Mouse (Mus musculus) lung, postnatal 14 days (tissue): ENCODE results near the gene Lca5.

ENCODE experiments used
- DNase-seq: peaks from one replicate; pipeline ENCODE4 v3.0.0; 2021

Lca5 gene

GRCm38 (mm10) chr9:83440392-83441357 is at the start of gene Lca5:
Gene Lca5 (minus strand): TSS chr9:83441127.
- DNase-seq, result peak; percentile 94

- DNase-seq, result no peak
Measured at GRCm38 (mm10) chr9:83488491-83489210, 47.7 kb upstream of the Lca5 start.

GRCm38 (mm10) chr9:83487771-83488470 is 47.0 kb upstream of the Lca5 start:
- no peak for DNase-seq

GRCm38 (mm10) chr9:83485966-83486365 is 45.0 kb upstream of the Lca5 start:
- DNase-seq, result no peak

DNA sequence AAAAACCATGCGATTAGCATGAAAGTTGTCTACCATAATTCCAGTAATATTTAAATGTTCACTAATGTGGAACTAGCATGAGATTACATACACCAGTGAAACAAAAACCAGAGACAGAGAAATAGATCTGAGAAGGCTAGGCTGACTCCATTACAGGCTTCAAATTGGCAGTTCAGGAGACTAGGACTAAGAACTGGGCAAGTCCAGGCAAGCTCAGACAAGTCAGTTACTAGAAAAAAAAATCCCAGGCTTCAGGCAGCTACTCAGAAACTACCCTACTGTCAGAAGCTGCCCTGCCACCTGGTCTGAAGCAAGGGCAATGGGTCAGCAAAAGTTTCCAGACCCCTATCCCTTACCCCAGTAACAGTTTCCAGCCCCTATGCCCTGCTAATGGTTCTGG is 44.4 kb upstream of the Lca5 start:
- DNase-seq, result no peak

DNA sequence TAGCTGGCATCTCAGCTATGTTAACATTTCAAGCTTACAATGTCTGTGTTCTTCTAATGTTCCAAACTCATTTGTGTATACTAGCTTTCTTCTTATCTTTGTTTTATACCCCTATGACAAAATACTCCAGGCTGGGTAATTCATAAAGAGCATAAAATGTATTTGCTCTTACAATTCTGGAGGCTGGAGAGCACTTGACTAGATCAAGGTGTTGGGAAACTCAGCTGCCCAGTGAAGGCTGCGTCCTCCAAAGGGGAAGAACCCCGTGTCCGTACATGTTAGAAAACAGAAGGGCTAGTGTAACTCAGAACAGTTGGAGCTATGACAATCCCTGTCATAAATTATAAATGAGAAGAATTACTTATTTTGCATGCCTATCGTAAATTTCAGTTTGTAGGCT is 42.5 kb upstream of the Lca5 start:
- no peak for DNase-seq

DNA sequence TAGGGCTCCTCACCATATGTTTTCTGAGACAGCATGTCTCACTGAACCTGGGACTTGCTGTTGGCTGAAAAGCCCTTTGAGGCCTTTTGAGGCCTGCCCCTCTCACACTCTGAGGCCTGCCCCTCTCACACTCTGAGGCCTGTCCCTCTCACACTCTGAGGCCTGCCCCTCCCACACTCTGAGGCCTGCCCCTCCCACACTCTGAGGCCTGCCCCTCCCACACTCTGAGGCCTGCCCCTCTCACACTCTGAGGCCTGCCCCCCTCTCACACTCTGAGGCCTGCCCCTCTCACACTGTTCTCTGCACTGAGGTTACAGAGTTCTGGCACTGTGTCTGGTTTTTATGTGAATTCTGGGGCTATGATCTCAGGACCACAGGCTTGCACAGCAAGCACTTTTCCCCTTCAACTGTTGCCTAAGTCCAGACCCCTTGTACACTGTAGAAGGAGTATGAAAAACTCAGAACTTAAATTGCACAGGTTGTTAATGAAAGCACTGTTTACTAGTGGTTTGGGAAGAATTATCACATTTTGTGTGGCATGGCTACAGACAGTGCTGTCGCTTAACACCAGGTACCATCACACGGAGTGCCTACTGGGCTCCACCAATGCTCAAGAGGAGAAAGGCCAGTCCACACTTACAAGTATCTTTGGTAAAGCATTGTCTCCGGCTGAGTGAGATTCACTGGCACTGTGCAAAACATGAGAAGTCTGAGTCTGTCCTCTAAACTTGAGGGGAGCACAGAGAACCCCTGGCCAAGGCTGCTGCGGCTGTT is 41.4 kb upstream of the Lca5 start:
- DNase-seq, result no peak

DNA sequence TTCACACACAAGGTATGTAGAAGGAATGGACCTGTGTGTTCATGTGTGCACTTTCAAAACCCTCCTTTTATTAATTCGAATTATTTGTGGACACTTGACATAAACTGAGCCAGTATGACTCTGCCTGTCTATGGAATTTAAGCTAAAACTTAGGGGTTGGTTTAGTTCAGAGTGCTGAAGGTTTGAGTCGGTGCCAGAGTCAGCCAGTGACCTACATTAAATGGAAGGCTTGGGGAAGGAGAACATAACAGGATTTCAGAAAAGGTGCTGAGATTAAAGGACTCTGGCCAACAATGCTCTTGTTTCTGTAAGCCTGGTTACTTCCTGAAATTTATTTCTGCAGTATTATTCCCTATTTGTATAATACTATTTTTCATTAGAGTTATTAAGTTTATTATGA is 28.9 kb upstream of the Lca5 start:
- no peak for DNase-seq

- DNase-seq, result peak; percentile 54
Measured at GRCm38 (mm10) chr9:83447771-83448170, 6.8 kb upstream of the Lca5 start.

DNA sequence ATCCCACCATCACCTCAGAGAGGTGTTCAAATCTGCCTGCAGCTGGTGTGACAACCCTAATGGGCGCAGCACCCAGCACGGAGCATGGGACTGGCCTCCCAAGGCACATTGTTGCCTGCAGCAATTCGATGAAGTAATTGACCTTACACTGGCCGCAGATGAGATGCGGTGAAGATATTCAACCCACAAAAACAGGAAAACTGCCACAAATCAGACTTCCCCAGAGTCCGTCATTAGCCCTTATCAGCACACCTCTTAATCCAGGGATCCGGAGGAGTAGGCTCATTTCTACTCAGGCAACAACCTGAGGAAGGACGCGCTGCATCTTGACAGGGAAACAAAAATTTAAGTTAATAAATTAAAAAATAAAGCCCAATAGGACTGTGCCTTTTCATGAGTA is 6.2 kb upstream of the Lca5 start:
- DNase-seq, result no peak

DNA sequence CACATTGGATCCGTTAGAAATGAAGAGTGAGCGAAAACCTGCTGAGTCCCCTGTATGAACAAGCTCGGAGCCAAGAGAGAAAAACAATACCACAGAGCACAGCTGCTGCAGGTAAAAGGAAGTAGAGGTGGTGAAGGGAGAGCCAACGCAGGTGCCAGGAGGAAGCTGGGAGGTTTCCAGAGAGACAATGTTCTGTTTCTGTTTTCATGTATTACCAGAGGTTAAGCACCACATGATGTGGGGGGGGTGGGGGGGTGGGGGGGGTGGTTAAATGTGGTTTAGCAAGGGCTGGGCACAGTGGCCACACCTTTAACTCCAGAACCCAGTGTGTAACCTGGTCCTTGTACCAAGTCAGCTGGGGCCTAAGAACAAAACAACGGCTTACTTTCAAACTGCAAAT is 3.3 kb downstream of the Lca5 start:
- DNase-seq, result no peak

DNA sequence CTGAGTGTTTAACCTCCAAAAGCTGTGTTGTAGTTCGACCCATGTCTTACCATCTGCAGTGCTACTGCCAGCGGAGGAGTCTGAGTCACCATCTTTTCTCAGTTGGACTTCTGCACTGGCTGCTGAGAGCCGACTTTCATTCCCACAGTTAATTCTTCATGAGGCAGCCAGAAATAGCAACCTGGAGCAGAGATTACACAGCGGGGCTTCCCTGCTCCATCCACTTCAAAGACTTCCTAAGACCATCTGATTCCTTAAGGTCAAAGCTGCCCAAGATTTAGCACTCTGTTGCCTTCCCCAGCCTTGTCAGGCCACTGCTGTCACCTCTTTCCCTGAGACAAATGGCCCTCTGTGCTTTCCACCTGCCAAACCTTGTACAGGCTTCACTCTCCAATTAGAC is 6.4 kb downstream of the Lca5 start:
- DNase-seq, result no peak

- peak; percentile 43 for DNase-seq
Measured at GRCm38 (mm10) chr9:83433661-83434060, 7.3 kb downstream of the Lca5 start.

DNA sequence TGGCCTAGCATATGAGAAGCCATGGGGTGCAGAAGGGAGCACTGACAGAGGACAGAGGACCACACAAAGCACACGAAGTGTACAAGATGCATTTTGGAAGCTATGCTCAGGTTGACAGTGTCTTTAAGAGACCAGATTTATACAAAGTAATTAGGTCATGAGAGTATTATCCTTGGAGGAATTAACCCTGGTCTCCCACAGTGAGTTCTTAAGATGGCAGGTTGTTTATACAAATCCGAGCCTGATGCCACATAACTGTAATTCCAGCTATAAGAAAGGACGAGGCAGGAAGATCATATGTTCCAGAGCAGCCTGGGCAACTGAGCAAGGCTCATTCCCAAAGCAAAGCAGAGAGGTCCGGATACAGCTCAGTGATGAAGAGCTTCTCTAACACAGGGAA is 13.0 kb downstream of the Lca5 start:
- DNase-seq, result no peak

GRCm38 (mm10) chr9:83418965-83419364 is 22.0 kb downstream of the Lca5 start:
- DNase-seq, result no peak

- peak; percentile 21 for DNase-seq
Measured at GRCm38 (mm10) chr9:83413046-83413445, 27.9 kb downstream of the Lca5 start.

DNA sequence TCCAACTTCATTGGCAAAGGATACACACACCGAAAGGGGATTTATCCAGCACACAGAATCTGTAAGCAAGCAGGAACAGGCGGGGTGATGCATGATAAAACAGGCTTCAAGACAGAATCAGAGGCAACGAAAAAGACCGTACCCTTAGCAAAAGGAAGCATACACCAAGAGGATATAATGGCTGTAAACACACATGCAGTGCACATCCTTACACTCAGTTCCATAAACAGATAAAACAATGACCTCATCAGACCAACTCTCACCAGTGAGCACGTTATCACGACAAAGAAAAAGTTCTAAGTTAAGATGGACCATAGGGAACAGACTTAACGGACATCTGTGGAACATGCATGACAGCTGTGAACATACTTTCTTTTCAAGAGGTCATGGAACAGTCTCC is 35.8 kb downstream of the Lca5 start:
- no peak for DNase-seq

DNA sequence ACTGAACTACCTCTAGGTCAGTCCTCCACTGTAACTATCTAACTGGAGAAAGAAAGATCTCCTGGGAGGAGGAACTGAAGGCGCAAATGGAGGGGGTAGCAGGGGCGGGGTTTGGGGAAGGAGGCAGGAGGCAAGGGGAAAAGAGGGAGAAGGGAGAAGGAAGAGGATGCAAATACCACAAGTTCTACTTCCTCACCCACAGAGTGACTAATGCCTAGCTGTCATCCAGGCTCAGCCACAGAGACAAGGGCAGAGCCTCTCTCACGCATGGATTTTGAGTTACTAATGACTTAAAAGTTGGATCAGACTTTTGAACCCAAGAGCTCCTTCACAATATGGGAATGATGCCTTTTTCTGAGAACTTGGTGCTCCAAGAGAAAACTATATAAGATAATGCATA is 40.1 kb downstream of the Lca5 start:
- DNase-seq, result no peak

DNA sequence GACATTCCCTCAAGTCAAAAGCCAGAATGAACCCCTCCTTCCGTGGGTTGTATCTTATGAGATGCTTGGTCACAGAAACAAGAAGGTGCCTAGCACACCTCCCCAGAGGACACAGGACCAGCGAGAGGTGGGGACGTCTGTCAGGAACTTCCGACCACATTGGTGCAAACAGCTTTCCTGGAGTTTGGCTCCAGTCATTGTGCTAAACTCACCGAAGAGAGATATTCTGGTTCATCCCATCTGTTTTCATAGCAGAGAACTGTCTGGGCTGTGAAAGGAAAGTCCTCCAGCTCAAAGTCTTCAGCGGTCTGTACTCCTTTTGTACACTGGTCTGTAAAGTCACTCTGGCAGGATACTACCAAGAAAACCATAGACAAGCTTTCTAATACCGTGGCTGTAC is 41.5 kb downstream of the Lca5 start:
- no peak for DNase-seq

DNA sequence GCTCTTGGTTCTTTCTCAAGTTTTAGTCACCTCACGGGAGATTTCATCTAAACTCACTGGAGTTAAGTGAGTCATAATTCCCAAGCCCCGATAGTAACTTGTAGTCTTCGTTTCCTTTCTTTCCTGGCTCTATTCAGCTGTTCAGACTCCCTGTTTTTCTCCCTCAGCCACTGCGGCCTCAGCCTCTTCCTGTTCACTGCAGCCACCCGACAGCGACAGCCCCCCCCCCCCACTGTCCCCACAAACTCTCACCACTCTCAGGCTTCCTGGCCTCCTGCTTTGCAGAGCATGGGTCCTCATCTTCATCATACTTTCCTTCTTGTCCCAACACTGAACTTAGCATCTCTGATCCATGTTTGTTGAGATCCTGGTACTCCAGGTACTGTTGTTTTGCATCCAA is 42.7 kb downstream of the Lca5 start:
- DNase-seq, result no peak

GRCm38 (mm10) chr9:83395456-83395855 is 45.5 kb downstream of the Lca5 start:
- DNase-seq, result no peak

- no peak for DNase-seq
Measured at GRCm38 (mm10) chr9:83391996-83392395, 48.9 kb downstream of the Lca5 start.

DNA sequence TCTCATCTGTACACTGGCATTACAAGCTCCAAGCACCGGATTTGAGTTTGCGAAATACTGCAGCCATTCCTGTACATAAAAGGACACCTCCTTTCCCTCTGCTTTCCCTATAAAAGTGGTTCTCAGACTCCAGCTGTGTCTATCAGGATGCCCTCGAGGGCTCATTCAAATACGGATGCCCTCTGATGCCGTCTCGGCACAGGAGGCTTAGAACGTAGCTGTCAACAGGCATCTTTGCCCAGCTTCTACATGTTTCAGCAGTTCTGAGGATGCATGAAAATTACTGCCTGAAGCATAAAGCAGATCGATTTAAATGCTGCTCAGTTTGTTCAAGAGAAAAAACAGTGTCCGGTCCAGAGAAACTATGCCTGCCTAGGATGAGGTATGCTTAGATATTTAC is 51.4 kb downstream of the Lca5 start:
- no peak for DNase-seq
